ENCODE assay signal across 31 mouse cellular contexts in the genomic region with DNA sequence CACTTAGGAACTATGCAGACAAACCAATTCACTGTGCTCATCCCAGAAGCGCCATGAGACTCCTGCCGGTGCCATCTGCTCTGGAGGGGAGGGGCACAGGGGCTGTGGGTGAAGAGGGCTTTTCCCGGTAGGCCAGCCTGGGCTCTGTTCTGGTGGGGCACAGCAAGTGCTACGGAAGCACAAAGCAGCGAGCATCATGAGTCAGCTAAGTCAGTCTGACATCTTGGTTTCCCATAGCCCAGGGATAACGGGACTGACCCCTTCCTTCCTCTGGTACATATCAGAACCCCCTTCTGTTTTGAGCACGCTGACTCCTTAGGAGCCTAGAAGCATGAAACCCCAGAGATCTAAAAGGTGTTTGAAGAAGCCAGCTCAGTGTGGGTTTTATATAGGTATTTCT. TPM values are rescaled to one million over a fixed set of nuclear protein-coding genes. Genes with fewer than 3 reads are reported as not detected.
A peak's percentile ranks its signal among the peaks of the same experiment; 100 is the strongest.
DNase-seq lines count a peak whose midpoint lies in the region; ATAC-seq and TF ChIP-seq lines count a peak whose summit lies in the region.
"Had no signal": no experiment of that assay in that cellular context is flagged by ENCODE, and none has a peak within 500 bp of the region (broad histone marks: within the 10 kb centered on the region; RNA-seq: fewer than 3 reads in every experiment).

No protein-coding gene starts in this region.

- TF ChIP-seq EP300 in stomach, postnatal 0 days (optimal IDR thresholded peaks at IDR 0.05) = no peak

- no peak overlapping the region for H3K4me3 ChIP-seq in stomach, postnatal 0 days (ENCODE audit: low read depth, low read length)
- H3K4me3 ChIP-seq: embryonic facial prominence, embryonic 12.5 days; embryonic facial prominence, embryonic 15.5 days; gastrocnemius, adult 2 months; heart, embryonic 12.5 days; heart, embryonic 15.5 days; hindbrain, embryonic 12.5 days; hindbrain, embryonic 15.5 days had no signal

- H3K4me2 ChIP-seq in stomach, postnatal 0 days (replicated peaks; ENCODE audit: low read depth) = no peak overlapping the region
- H3K4me2 ChIP-seq: embryonic facial prominence, embryonic 12.5 days; embryonic facial prominence, embryonic 15.5 days; heart, embryonic 12.5 days; heart, embryonic 15.5 days; hindbrain, embryonic 12.5 days; hindbrain, embryonic 15.5 days had no signal

- H3K4me1 ChIP-seq in stomach, postnatal 0 days (replicated peaks; ENCODE audit: control insufficient read depth, insufficient read depth) = no peaks in the 10 kb centered on the region
- H3K4me1 ChIP-seq: embryonic facial prominence, embryonic 12.5 days; embryonic facial prominence, embryonic 15.5 days; heart, embryonic 12.5 days; heart, embryonic 15.5 days; hindbrain, embryonic 12.5 days; hindbrain, embryonic 15.5 days had no signal

- no peak overlapping the region for H3K27ac ChIP-seq in stomach, postnatal 0 days (replicated peaks)
- H3K27ac ChIP-seq: embryonic facial prominence, embryonic 12.5 days; embryonic facial prominence, embryonic 15.5 days; gastrocnemius, adult 2 months; heart, embryonic 15.5 days; hindbrain, embryonic 12.5 days; hindbrain, embryonic 15.5 days had no signal

- intact Hi-C loops in heart, postnatal 36 days (cut with DNase I) = no loop called here

- ATAC-seq in hematopoietic stem cell, adult 5-6 weeks (replicated peaks in 1 of 2; ENCODE audit: insufficient read depth in 1 of 2, low FRiP score in 2 of 2, low TSS enrichment in 1 of 2, low read depth in 1 of 2, poor library complexity in 2 of 2, severe bottlenecking in 2 of 2) = peak; percentile 67 to 93
- no peak for ATAC-seq in stomach, postnatal 0 days (ENCODE audit: low FRiP score, low TSS enrichment)
- ATAC-seq: activated CD4-positive, CD25-positive, alpha-beta regulatory T cell, adult 4 months; CD4-positive, CD25-positive, alpha-beta regulatory T cell, adult 4 months; forebrain, embryonic 14.5 days; forebrain, postnatal 0 days had no signal

- DNase-seq in heart, adult 11 months = peak; percentile 43
- no peak for DNase-seq in heart, postnatal 36 days
- DNase-seq in retina, postnatal 1 day = peak; percentile 4
- DNase-seq in retina, embryonic 14.5 days (ENCODE audit: low spot score) = no peak
- no peak for DNase-seq in stomach, postnatal 0 days (ENCODE audit: low spot score)
- no peak for DNase-seq in spleen, postnatal 14 days (ENCODE audit: low spot score in 2 of 2)
- DNase-seq: adrenal gland, postnatal 14 days; cerebellum, adult 11 months; cerebellum, adult 2 months; cerebellum, adult 9-11 months; cerebellum, postnatal 36 days; forebrain, postnatal 0 days; gastrocnemius, adult 2 months; gastrocnemius, postnatal 14 days; heart, adult 18-20 months; heart, postnatal 10 days; heart, postnatal 4 days had no signal

- TF ChIP-seq CTCF in stomach, postnatal 0 days (IDR thresholded peaks at IDR 0.05; ENCODE audit: low read depth) = no peak

- 66% methylated on average over 7 of the region's 7 CpGs for WGBS in stomach, postnatal 0 days

- no peaks in the 10 kb centered on the region for H3K9me3 ChIP-seq in stomach, postnatal 0 days (ENCODE audit: control insufficient read depth, low read length)
- H3K9me3 ChIP-seq: embryonic facial prominence, embryonic 12.5 days; embryonic facial prominence, embryonic 15.5 days; heart, embryonic 12.5 days; heart, embryonic 15.5 days; hindbrain, embryonic 12.5 days; hindbrain, embryonic 15.5 days had no signal

- H3K36me3 ChIP-seq in stomach, postnatal 0 days (ENCODE audit: control insufficient read depth, insufficient read depth, low read length) = no peaks in the 10 kb centered on the region
- H3K36me3 ChIP-seq: embryonic facial prominence, embryonic 12.5 days; embryonic facial prominence, embryonic 15.5 days; heart, embryonic 12.5 days; heart, embryonic 15.5 days; hindbrain, embryonic 12.5 days; hindbrain, embryonic 15.5 days had no signal

- H3K27me3 ChIP-seq in stomach, postnatal 0 days (ENCODE audit: control insufficient read depth, insufficient read depth, low read length) = no peaks in the 10 kb centered on the region
- H3K27me3 ChIP-seq: embryonic facial prominence, embryonic 12.5 days; embryonic facial prominence, embryonic 15.5 days; heart, embryonic 12.5 days; heart, embryonic 15.5 days; hindbrain, embryonic 12.5 days; hindbrain, embryonic 15.5 days had no signal

- no peak overlapping the region for H3K9ac ChIP-seq in stomach, postnatal 0 days (ENCODE audit: low read length)
- H3K9ac ChIP-seq: embryonic facial prominence, embryonic 12.5 days; embryonic facial prominence, embryonic 15.5 days; forebrain, postnatal 0 days; heart, embryonic 12.5 days; heart, embryonic 15.5 days; hindbrain, embryonic 12.5 days; hindbrain, embryonic 15.5 days had no signal

RNA-seq across cellular contexts. Expression of gene Cysltr2, which starts 15.5 kb away (rescaled TPM):
- under 1 TPM in 1 of 2 experiments, not detected in 1; 0.27 TPM for total RNA-seq in heart, postnatal 36 days (2021)
- total RNA-seq in hematopoietic stem cell, adult 5-6 weeks (2017) = 18.5 and 21.2 TPM in 2 replicates
- 0.10 and 0.22 TPM in 2 replicates for polyA plus RNA-seq in stomach, postnatal 0 days (2015; fragmentation: Nextera tagmentation; extraction: Ambion mirVana)
- total RNA-seq: gastrocnemius, adult 2 months; gastrocnemius, postnatal 14 days; gastrocnemius, postnatal 4 days; heart, postnatal 4 days; MEL had no signal
- polyA plus RNA-seq: C2C12; embryonic facial prominence, embryonic 12.5 days; embryonic facial prominence, embryonic 15.5 days; forebrain, embryonic 11.5 days; heart, embryonic 12.5 days; heart, embryonic 15.5 days; hindbrain, embryonic 12.5 days had no signal

RNA-seq across cellular contexts. Expression of gene Rcbtb2, which starts 58.4 kb away (rescaled TPM):
- 10 to 100 TPM; 20.0 to 23.2 TPM for total RNA-seq in heart, postnatal 36 days (2021)
- total RNA-seq in hematopoietic stem cell, adult 5-6 weeks (2017) = 52.1 and 64.2 TPM in 2 replicates
- 42.7 and 44.0 TPM in 2 replicates for polyA plus RNA-seq in stomach, postnatal 0 days (2015; fragmentation: Nextera tagmentation; extraction: Ambion mirVana)

Comparison
In these comparisons a context has a peak if more than half of its experiments do, and no peak if none do; other contexts are left out.
1. DNase-seq: peak in heart, adult 11 months (single experiment) and retina, postnatal 1 day (single experiment); none in heart, postnatal 36 days (0 of 2), retina, embryonic 14.5 days (single experiment), stomach, postnatal 0 days (single experiment) and spleen, postnatal 14 days (0 of 2).
2. RNA of gene Cysltr2, which starts 15.5 kb away (total RNA-seq): 18.5 to 21.2 TPM in hematopoietic stem cell, adult 5-6 weeks; 0.27 TPM in heart, postnatal 36 days; every median in the first group is over 10 times any median in the second.